Mouse (Mus musculus) neutrophil, adult 59 days (primary cell): ENCODE measurements around the gene Olfr1315-ps1. TPM values are rescaled to one million over a fixed set of nuclear protein-coding genes. Genes with fewer than 3 reads are reported as not detected.

ENCODE experiments used
- total RNA-seq, 2 experiments: library from RNA; stranded (reverse); gene quantifications; 1 replicate in 1 of 2; 2 replicates in 1 of 2; pipeline ENCODE4 v1.2.4; 2023

Gene Olfr1315-ps1
- not detected for total RNA-seq

DNA sequence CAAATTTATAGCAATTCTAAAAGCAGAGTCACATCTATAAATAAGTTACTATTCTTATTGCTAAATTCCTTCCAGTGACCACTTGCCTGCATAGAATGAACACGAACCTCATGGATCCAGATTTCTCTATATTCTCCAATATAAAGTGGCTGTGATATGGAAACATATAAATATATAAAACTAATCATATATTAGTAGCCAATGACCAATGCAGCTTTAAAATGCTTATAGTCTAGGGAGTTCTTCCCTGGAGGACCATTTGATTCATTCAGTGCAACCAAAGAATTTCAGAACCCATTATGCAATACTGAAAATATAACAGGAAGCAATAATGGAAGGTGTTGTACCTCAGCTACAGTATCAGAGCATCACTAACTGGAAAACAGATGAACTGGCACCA, at the start of gene Olfr1315-ps1:
Gene Olfr1315-ps1 (minus strand): TSS at position 101 of the 400 bp plus-strand sequence.

DNA sequence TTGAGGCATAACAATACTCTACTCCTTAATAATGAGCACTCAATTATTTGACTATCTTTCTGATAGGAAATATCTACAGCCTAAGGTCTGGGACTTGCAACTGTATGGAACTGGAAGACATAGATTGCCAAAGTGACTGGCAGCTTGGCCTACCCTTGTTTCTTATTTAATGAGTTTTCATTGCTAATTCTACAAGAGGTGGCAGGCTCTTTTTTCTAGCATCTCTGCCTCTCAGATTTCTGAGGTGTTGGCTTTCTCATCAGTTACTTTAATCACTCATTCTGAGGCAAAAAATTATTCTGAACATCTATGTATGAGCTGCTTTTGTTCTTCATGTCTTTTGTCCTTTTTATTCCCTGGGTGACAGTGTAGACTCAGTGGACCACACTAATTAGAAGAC, 38.7 kb upstream of the Olfr1315-ps1 start, which contains the start of gene Olfr1318:
Gene Olfr1318 (plus strand): TSS at position 301 of the 400 bp plus-strand sequence.

DNA sequence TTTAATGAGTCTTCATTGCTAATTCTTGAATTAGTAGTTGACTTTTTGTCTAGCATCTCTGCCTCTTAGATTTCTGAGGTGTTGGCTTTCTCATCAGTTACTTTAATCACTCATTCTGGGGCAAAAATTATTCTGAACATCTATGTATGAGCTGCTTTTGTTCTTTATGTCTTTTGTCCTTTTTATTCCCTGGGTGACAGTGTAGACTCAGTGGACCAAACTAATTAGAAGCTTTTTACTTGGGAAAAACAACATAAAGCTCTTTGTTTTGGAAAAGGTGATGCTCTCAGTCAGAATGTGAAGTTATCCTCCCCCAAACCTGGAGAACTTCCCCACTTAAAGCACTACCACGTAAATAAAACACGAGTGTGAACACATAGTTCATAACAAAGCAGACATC, 24.8 kb upstream of the Olfr1315-ps1 start, which contains the start of gene Olfr1317:
Gene Olfr1317 (plus strand): TSS at position 301 of the 400 bp plus-strand sequence.

DNA sequence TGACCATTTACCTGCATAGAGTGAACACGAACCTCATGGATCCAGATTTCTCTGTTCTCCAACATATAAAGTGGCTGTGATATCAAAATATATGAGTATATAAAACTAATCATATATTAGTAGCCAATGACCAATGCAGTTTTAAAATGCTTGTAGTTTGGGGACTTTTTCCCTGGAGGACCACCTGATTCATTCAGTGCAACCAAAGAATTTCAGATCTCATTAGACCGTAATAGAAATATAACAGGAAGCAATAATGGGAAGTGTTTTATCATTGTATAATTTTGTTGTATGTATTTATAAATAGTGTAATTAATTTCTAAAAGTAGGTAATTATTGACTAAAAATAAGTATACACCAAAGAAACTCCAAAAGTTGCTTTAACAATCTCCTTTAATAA, 19.6 kb upstream of the Olfr1315-ps1 start, which contains the start of gene Olfr1316:
Gene Olfr1316 (minus strand): TSS at position 101 of the 400 bp plus-strand sequence.

DNA sequence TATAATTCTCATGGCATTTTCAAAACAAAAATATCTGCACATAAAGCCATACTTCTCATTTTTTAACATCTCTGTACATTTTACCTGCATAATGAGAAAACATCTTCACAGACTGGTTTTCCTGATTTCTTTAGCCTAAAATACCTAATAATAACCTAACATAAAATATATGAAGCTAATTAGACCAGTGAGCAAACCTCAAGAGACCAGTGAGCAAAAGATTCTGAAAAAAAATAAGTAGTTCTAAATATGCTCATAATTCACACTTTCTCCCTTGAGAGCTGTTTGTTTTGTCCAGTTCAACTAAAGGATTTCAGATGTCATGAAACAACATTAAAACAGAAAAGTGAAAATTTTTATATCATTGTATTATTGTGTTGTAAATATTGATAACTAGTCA, 18.6 kb downstream of the Olfr1315-ps1 start, which contains the start of gene Olfr1314:
Gene Olfr1314 (minus strand): TSS at position 101 of the 400 bp plus-strand sequence.

DNA sequence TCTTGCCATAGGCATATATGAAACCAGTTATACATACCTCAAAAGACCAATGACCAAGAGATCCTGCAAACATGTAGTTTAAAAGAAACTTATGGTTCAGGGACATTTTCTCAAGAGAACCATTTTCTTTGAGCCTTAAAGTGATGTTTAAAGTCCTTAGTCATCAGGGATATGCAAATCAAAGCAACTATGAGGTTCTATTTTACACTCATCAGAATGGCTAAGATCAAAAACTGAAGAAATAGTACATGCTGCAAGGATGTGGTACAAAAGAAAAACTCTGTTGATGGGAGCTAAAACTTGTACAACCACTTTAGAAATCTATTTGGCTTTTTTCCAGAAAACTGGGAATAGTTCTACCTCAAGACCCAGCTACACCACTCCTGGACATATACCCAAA, 37.5 kb downstream of the Olfr1315-ps1 start, which contains the start of gene Olfr1313:
Gene Olfr1313 (minus strand): TSS at position 101 of the 400 bp plus-strand sequence.

Other genes starting within 250 kb of the Olfr1315-ps1 start
- not detected for gene Olfr1305, start 238.3 kb downstream of the Olfr1315-ps1 start, total RNA-seq
- gene Olfr1306, start 199.2 kb downstream of the Olfr1315-ps1 start, total RNA-seq = not detected
- gene Olfr1307, start 166.0 kb downstream of the Olfr1315-ps1 start, total RNA-seq = under 1 TPM; 0.02 TPM
- gene Olfr1308, start 150.5 kb downstream of the Olfr1315-ps1 start, total RNA-seq = not detected
- not detected for gene Olfr1309, start 125.2 kb downstream of the Olfr1315-ps1 start, total RNA-seq
- gene Olfr1310, start 102.7 kb downstream of the Olfr1315-ps1 start, total RNA-seq = not detected
- gene Olfr1311, start 91.0 kb downstream of the Olfr1315-ps1 start, total RNA-seq = not detected
- not detected for gene Olfr1312, start 65.2 kb downstream of the Olfr1315-ps1 start, total RNA-seq
- gene Olfr1313, start 37.6 kb downstream of the Olfr1315-ps1 start, total RNA-seq = not detected
- gene Olfr1314, start 18.7 kb downstream of the Olfr1315-ps1 start, total RNA-seq = not detected
- gene Olfr1316, start 19.5 kb upstream of the Olfr1315-ps1 start, total RNA-seq = not detected
- gene Olfr1317, start 24.9 kb upstream of the Olfr1315-ps1 start, total RNA-seq = not detected
- gene Olfr1318, start 38.8 kb upstream of the Olfr1315-ps1 start, total RNA-seq = not detected
- 10 to 100 TPM; 78.1 to 86.7 TPM for gene Lpcat4, start 124.0 kb upstream of the Olfr1315-ps1 start, total RNA-seq
- gene Nutm1, start 143.9 kb upstream of the Olfr1315-ps1 start, total RNA-seq = not detected
- gene Nop10, start 146.5 kb upstream of the Olfr1315-ps1 start, total RNA-seq = 10 to 100 TPM; 19.7 to 24.4 TPM
- gene Slc12a6, start 150.4 kb upstream of the Olfr1315-ps1 start, total RNA-seq = 100 to 1,000 TPM; 221 to 223 TPM
- gene Gm21985, start 150.9 kb upstream of the Olfr1315-ps1 start, total RNA-seq = not detected